Mouse (Mus musculus) G1E (cell line): ENCODE data around the gene Lmod3. TPM values are rescaled to one million over a fixed set of nuclear protein-coding genes. Genes with fewer than 3 reads are reported as not detected.
"Not testable (repeated sequence)": the region's sequence is repeated elsewhere in the genome, so short reads cannot be mapped to it uniquely, and the experiment has no call there.

Experiments
- ATAC-seq: 2 replicates; pipeline ENCODE4 v1.8.0; 2016; ENCODE audit warnings: mild to moderate bottlenecking; ENCODE audit not compliant: insufficient number of reproducible peaks, poor library complexity, low FRiP score, severe bottlenecking; ENCODE audit errors: extremely low read depth
- DNase-seq: peaks from one replicate; pipeline ENCODE4 v3.0.0; 2012; ENCODE audit warnings: low spot score
- H3K27me3 ChIP-seq: 2 replicates; pipeline ENCODE4 v1.6.1; 2012; ENCODE audit warnings: mild to moderate bottlenecking, low read length, inconsistent platforms; ENCODE audit not compliant: insufficient read depth
- H3K36me3 ChIP-seq: replicated peaks from 2 replicates; pipeline ENCODE3; 2012; ENCODE audit warnings: mild to moderate bottlenecking, inconsistent platforms
- H3K4me1 ChIP-seq: 2 replicates; pipeline ENCODE4 v1.6.1; 2012; ENCODE audit warnings: low read depth, low read length, inconsistent platforms, mixed read lengths; ENCODE audit not compliant: insufficient read depth
- H3K4me3 ChIP-seq: 2 replicates; pipeline ENCODE4 v1.5.1; 2012; ENCODE audit warnings: low read depth, mild to moderate bottlenecking, inconsistent platforms, low read length, moderate library complexity, mixed read lengths
- H3K9me3 ChIP-seq: replicated peaks from 2 replicates; pipeline ENCODE4 v1.6.1; 2012; ENCODE audit warnings: inconsistent platforms
- CTCF ChIP-seq: IDR thresholded peaks from 2 replicates; pipeline ENCODE4 v1.5.1; 2012; ENCODE audit warnings: low read depth, low read length, inconsistent platforms, mixed read lengths
- GATA1 ChIP-seq: IDR thresholded peaks from 2 replicates; pipeline ENCODE4 v1.6.1; 2012; ENCODE audit warnings: borderline replicate concordance, low read length, inconsistent platforms, mixed read lengths
- GATA2 ChIP-seq: IDR thresholded peaks from 2 replicates; pipeline ENCODE4 v1.6.1; 2012; ENCODE audit warnings: low read depth, low read length, inconsistent platforms, borderline replicate concordance
- POLR2AphosphoS5 ChIP-seq: IDR thresholded peaks from 2 replicates; pipeline ENCODE4 v1.6.1; 2012; ENCODE audit warnings: low read depth, low read length, inconsistent platforms; ENCODE audit not compliant: insufficient replicate concordance
- TAL1 ChIP-seq: conservative IDR thresholded peaks from 2 replicates; pipeline ENCODE4 v1.6.1; 2012; ENCODE audit warnings: low read depth, low read length, inconsistent platforms, mixed read lengths
- polyA plus RNA-seq: library from polyadenylated mRNA; stranded (reverse); fragments of >175 nt; gene quantifications from 2 replicates; pipeline ENCODE4 v1.2.3, GENCODE M21; 2012
- total RNA-seq, 2 experiments: library from RNA; stranded (forward) in 1 of 2; stranded (reverse) in 1 of 2; fragments of 200-1000 nt in 1 of 2; fragments of >200 nt in 1 of 2; fragmentation: Nextera tagmentation in 1 of 2; gene quantifications; 2 replicates each; pipeline ENCODE4 v1.2.3; 2014 to 2017

Gene Lmod3
- total and polyA plus RNA-seq, 3 experiments: 0.22 TPM; not detected in 2

- no peak for ATAC-seq
- TF ChIP-seq GATA1: no peak
- TF ChIP-seq TAL1: no peak
- no peak for TF ChIP-seq POLR2AphosphoS5
- TF ChIP-seq CTCF: no peak
- no peak for TF ChIP-seq GATA2
- Histone ChIP-seq H3K4me1 (no peaks in the 10 kb centered on the region), H3K27me3 (no peaks in the 10 kb centered on the region), H3K4me3 (no peak overlapping the region), H3K9me3 (no peaks in the 10 kb centered on the region), H3K36me3 (no peaks in the 10 kb centered on the region)
- DNase-seq: no peak
Observed at GRCm38 (mm10) chr6:97272349-97272748, 19.8 kb upstream of the Lmod3 start.

DNA sequence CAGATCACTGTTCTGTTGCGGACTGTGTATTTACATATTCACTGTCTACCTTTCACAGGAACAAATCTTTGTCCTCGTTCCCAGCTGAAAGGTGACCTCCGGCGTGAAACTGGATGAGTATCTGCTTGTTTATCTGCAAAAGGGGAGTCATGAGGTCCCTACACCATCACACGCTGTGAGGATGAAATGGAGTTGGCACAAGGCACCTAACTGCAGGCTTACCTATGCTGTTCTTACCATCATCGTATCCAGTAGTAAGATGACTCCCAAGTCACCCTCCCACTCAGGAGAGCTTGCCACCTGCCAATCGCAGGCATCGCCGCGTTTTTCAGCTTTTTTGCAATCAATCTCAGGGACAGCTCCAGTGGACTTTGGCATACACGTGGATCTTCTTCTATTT is 17.0 kb upstream of the Lmod3 start:
- H3K27me3 ChIP-seq: no peaks in the 10 kb centered on the region
- no peak overlapping the region for H3K4me3 ChIP-seq
- DNase-seq (no peak), ATAC-seq (no peak)
- no peaks in the 10 kb centered on the region for H3K9me3 ChIP-seq
- H3K36me3 ChIP-seq: no peaks in the 10 kb centered on the region
- H3K4me1 ChIP-seq: no peaks in the 10 kb centered on the region
- TF ChIP-seq CTCF (no peak), GATA2 (no peak), TAL1 (no peak), POLR2AphosphoS5 (no peak), GATA1 (no peak)

GRCm38 (mm10) chr6:97267132-97267531 is 14.6 kb upstream of the Lmod3 start:
- no peaks in the 10 kb centered on the region for H3K27me3 ChIP-seq
- H3K36me3 ChIP-seq: no peaks in the 10 kb centered on the region
- no peak for TF ChIP-seq GATA2
- no peak for TF ChIP-seq CTCF
- no peak for TF ChIP-seq POLR2AphosphoS5
- TF ChIP-seq TAL1: no peak
- no peak for TF ChIP-seq GATA1
- ATAC-seq (no peak), DNase-seq (no peak)
- H3K4me1 ChIP-seq: no peaks in the 10 kb centered on the region
- no peaks in the 10 kb centered on the region for H3K9me3 ChIP-seq
- no peak overlapping the region for H3K4me3 ChIP-seq

DNA sequence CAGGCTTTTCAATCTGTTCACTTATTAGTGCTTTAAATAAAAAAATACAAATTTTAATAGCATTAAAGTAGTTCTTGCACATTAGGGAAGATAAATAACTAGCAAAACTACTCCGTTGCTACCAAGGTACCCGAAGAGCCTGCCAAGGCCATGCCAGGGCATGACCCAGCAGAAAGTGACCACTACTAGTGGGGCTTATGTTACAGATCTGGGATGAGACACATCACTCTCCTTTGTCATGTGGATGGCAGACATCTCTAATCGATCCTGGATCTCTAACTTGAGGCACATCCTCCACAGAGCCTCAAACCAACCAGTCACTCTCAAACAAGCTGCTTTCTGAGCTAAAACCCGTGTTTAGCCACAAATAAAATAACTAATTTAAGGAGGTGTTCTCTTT is 14.1 kb upstream of the Lmod3 start:
- TF ChIP-seq CTCF (no peak), TAL1 (no peak), GATA1 (no peak), POLR2AphosphoS5 (no peak), GATA2 (no peak)
- ATAC-seq (no peak), DNase-seq (no peak)
- no peak overlapping the region for H3K4me3 ChIP-seq
- no peaks in the 10 kb centered on the region for H3K36me3 ChIP-seq
- no peaks in the 10 kb centered on the region for H3K4me1 ChIP-seq
- H3K27me3 ChIP-seq: no peaks in the 10 kb centered on the region
- no peaks in the 10 kb centered on the region for H3K9me3 ChIP-seq

GRCm38 (mm10) chr6:97265705-97266104 is 13.1 kb upstream of the Lmod3 start:
- Histone ChIP-seq H3K27me3 (no peaks in the 10 kb centered on the region), H3K9me3 (no peaks in the 10 kb centered on the region), H3K4me3 (no peak overlapping the region), H3K4me1 (no peaks in the 10 kb centered on the region), H3K36me3 (no peaks in the 10 kb centered on the region)
- ATAC-seq: no peak
- no peak for TF ChIP-seq GATA2
- TF ChIP-seq POLR2AphosphoS5: no peak
- TF ChIP-seq TAL1: no peak
- no peak for TF ChIP-seq CTCF
- TF ChIP-seq GATA1: no peak
- no peak for DNase-seq

DNA sequence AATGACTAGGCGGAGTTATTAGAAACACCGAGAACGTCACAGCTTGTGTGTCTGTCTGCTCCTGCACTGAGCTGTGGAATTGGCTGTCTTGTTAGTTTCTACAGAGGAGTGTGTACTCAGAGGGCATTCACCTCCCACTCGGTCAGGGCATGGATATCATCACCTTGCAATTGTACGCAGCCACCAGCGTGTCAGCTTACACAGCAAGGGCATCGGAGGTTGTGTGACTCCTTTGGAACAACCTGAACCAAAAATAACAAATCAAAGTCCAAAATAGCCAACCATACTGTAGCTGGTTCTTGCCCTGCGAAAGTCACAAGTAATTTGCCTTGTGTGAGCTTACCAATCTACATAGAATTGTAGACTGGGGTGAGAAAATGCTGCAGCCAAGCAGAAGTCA is 12.7 kb upstream of the Lmod3 start:
- ATAC-seq: no peak
- Histone ChIP-seq H3K36me3 (no peaks in the 10 kb centered on the region), H3K4me3 (no peak overlapping the region), H3K27me3 (no peaks in the 10 kb centered on the region), H3K9me3 (no peaks in the 10 kb centered on the region), H3K4me1 (no peaks in the 10 kb centered on the region)
- TF ChIP-seq GATA2 (no peak), CTCF (no peak), TAL1 (no peak), GATA1 (no peak), POLR2AphosphoS5 (no peak)
- DNase-seq: no peak

DNA sequence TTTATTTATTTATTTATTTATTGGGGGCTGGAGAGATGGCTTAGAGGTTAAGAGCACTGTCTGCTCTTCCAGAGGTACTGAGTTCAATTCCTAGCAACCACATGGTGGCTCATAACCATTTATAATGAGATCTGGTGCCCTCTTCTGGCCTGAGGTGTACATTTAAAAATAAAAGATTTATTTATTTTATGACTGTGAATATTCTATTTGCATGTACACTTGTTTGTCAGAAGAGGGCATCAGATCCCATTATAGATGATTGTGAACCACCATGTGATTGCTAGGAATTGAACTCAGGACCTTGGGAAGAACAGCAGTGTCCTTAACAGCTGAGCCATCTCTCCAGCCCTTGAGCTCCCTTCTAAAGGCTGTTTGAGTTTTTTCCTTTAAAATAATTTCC is 11.2 kb upstream of the Lmod3 start:
- H3K36me3 ChIP-seq, H3K4me3 ChIP-seq, H3K9me3 ChIP-seq, DNase-seq, H3K4me1 ChIP-seq, H3K27me3 ChIP-seq, ATAC-seq: not testable (repeated sequence)
